Mouse (Mus musculus) fat pad, adult 2 months (tissue): ENCODE measurements around the gene Rnh1.

Experiments
- DNase-seq: peaks from one replicate; pipeline ENCODE4 v3.0.0-alpha.2; 2011; ENCODE audit warnings: low read depth, low spot score; ENCODE audit errors: extremely low read depth

Gene Rnh1

DNA sequence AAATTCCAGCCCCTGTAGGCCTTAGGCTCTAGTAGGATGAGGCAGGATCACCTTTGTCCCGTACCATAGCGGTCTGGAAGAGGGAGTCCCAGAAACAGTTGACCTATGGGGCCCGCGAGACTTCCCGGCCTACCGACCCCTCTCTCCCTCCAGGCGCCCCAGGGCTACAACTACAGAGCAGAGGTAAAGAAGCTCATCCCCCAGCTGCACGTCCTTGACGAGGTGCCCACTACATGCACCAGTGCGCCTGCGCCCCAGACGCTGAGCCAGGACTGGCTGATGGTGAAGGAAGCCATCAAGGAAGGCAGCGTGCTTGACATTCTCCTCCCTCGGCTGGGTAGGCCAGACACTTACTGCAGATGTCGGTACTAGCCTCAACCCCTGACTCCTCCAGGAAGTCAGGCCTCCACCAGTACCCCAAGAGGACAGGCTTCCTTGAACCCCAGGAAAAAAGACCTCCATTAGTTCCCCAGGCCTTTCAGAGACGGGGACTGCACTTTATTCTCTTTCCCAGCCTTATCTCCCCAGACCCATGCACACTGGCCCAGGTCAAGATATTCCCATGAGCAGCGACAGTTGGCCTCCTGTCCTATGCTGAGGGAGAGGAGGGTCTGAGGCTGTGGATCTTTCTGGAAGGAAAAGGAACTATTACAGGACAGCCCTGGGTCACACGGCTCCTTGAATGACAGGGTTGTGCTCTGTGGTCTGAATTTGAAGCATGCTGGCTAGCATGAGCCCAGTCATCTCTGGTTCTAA lies 33.7 kb upstream of the Rnh1 start:
- DNase-seq: no peak

DNA sequence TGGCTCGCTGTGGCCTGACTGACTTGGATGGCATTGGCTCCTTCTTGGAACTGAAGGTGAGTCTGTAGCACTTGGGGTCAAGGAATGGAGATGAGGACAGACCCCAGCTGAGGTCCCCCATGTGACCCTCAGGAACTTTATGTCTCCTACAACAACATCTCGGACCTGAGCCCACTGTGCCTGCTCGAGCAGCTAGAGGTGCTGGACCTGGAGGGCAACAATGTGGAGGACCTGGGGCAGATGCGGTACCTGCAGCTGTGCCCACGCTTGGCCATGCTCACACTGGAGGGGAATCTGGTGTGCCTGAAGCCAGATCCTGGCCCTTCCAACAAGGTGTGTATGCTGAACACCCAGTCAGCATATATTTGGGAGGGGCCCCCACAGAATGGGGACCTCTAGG lies 32.8 kb upstream of the Rnh1 start:
- DNase-seq: no peak

GRCm38 (mm10) chr7:141204546-141204945 lies 31.9 kb upstream of the Rnh1 start:
- DNase-seq: no peak

GRCm38 (mm10) chr7:141198121-141198520 lies 25.5 kb upstream of the Rnh1 start:
- no peak for DNase-seq

DNA sequence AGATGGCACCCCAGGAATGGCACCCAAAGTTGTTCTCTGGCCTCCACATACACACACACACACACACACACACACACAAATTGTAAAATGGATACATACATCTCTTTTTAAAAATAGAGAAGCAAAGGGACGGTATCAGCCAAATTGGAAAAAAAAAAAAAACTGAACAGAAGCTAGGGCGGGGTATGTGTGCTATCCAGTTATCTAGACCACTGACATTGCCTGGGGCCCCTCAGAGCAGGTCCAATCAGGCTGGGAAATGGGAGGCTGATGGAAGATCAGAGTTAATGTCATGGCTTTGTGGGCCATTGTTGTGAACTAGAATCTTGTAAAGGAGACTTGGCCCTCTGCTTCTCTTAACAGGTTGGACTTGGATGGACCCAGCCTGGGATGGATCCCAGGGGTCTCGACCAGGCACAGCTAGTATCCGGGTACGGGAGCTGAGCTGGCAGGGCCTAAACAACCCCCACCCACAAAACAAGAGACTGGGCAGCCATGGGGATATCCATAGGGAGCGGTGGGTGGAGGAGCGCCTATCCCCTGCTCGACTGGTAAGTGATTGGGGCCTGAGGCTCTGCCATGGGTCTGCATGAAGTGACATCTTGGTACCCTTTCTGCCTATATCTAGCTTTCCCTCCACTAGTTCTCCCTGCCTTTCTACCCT lies 24.1 kb upstream of the Rnh1 start:
- no peak for DNase-seq

GRCm38 (mm10) chr7:141195754-141196153 lies 23.1 kb upstream of the Rnh1 start:
- DNase-seq: no peak

DNA sequence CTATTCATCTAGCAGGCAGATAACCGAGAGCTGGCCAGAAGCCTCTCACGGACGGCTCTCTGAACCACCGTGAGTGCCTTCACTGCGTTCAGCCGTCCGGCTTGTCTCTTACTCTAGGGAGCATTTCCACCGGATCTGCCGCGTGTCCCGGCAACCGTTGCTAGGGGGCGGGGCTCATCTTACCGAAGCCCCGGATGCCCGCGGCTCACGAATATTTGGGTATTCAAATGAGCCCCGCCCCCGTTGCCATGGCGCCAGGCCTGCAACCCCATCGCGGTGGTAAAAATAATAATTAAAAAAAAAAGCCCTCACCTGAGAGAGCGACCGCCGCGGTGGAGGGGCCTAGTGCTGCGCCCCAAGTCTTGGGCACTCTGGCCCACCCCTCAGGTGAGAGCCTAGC lies 22.2 kb upstream of the Rnh1 start:
- DNase-seq: no peak

DNA sequence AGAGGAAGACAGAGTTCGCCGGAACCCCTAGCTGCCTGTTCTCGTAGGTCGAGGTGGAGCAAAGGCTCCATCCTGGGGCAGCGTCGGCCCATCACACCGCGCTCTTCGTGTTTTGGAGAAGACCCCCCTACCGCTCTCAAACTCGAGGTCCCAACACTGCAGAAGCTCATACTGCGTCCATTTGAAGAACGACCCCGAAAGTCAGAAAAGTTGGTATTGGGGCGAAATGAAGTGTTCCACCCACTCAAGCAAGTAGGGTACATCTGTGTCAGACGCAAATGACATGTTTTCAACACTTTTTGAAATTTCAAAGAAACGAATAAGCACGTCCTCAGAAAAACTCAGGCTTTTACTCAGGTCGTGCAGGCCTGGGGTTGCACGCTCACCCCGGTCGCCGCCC lies 21.8 kb upstream of the Rnh1 start:
- DNase-seq: no peak

- DNase-seq: no peak
These were observed 21.3 kb upstream of the Rnh1 start, which contains the start of the genes Hras and Lrrc56 for GRCm38 (mm10) chr7:141193948-141194347. Hras (minus strand) TSS chr7:141194005. Lrrc56 (plus strand) TSS chr7:141194157.

- DNase-seq: no peak
These were observed 20.7 kb upstream of the Rnh1 start for GRCm38 (mm10) chr7:141193348-141193856.

- no peak for DNase-seq
These were observed 20.2 kb upstream of the Rnh1 start for GRCm38 (mm10) chr7:141192776-141193347.

DNA sequence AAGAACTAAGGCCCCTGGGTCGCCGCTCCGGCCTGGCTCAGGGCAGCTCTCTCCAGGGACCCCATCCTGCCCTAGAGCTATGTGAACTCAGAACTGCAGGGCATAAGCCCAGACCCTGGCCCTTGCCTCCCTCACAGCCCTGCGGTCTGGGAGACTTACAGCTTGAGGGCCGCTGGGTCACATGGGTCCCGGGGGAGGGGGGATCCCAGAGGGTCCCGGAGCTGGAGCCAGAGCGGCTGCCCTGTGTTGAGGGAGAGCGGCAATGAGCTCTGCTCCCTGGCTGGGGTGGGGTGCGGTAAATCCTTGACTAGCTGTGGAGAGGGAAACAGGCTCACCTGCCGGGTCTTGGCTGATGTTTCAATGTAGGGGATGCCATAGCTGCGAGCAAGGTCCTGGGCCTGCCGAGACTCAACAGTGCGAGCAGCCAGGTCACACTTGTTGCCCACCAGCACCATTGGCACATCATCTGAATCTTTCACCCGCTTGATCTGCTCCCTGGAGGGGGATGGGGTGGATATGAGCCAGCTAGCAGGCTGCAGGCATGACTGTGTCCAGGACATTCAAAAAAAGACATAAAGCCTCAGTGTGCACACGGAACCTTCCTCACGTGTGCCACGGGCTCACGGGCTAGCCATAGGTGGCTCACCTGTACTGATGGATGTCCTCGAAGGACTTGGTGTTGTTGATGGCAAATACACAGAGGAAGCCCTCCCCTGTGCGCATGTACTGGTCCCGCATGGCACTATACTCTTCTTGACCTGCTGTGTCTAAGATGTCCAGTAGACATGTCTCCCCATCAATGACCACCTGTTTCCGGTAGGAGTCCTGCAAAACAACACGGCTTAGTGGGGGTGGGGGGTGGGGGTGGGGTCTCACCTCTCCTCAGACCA lies 19.4 kb upstream of the Rnh1 start:
- DNase-seq: no peak

GRCm38 (mm10) chr7:141191036-141191435 lies 18.4 kb upstream of the Rnh1 start:
- DNase-seq: no peak

GRCm38 (mm10) chr7:141190220-141190619 lies 17.6 kb upstream of the Rnh1 start:
- DNase-seq: no peak

GRCm38 (mm10) chr7:141188733-141189132 lies 16.1 kb upstream of the Rnh1 start:
- no peak for DNase-seq

DNA sequence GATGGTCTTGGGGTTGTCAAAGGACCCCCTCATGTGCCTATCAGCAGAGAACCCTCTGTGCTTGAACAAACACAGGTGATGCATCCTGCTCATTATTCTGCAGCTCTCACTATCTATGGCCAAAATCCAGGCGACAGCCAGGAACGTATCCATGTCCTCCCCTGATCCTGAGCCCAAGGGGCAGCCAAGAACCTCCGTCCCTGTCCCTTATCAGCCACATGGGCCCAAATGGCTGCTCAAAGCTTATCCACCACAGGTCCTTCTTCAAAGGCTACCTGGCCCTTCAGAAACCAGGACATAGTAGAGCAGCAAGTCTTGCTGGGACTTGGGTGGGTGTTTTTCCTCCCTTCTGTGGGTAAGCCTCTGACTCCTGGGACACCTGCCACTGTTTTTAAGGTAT lies 15.5 kb upstream of the Rnh1 start:
- no peak for DNase-seq

DNA sequence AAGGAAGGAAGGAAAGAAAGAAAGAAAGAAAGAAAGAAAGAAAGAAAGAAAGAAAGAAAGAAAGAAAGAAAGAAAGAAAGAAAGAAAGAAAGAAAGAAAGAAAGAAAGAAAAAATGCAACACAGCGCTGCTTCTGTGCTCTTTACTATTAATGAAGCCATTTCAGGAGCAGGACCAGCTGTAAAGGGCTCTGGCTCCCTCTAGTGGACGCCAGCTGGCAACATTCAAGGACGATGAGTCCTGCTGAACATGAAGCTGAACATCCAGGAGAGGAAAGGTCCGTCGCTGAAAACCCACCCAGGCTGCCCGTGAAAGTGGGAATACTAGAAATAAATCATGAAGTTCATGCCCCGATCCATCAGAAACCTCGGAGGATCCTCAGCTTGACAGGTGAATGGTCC lies 3.5 kb upstream of the Rnh1 start:
- no peak for DNase-seq

GRCm38 (mm10) chr7:141175068-141175467 lies 2.4 kb upstream of the Rnh1 start:
- DNase-seq: no peak

- no peak for DNase-seq
These were observed 730 bp upstream of the Rnh1 start for GRCm38 (mm10) chr7:141173323-141173850.

GRCm38 (mm10) chr7:141169866-141170265 lies 2.8 kb downstream of the Rnh1 start:
- DNase-seq: no peak

GRCm38 (mm10) chr7:141169300-141169699 lies 3.4 kb downstream of the Rnh1 start:
- DNase-seq: no peak
